Mouse (Mus musculus) embryonic facial prominence, embryonic 14.5 days (tissue): Measurements from ENCODE around the gene LTO1. TPM values are rescaled to one million over a fixed set of nuclear protein-coding genes. Genes with fewer than 3 reads are reported as not detected.
"Not testable (repeated sequence)": the region's sequence is repeated elsewhere in the genome, so short reads cannot be mapped to it uniquely, and the experiment has no call there.

ENCODE experiments used
- ATAC-seq: fragments of 200-750 bp; cut with Nextera tagmentation; 2 replicates; pipeline ENCODE4 v1.8.0; 2017; ENCODE audit warnings: low read depth, moderate number of reproducible peaks, moderate TSS enrichment
- DNase-seq: peaks from one replicate; pipeline ENCODE4 v3.0.0-alpha.2; 2015; ENCODE audit warnings: low spot score
- H3K27ac ChIP-seq: fragments of 300-500 bp; sonication (generic); replicated peaks from 2 replicates; pipeline ENCODE4 v1.5.1; 2014; ENCODE audit warnings: low read depth, mild to moderate bottlenecking, low read length, moderate library complexity
- H3K27me3 ChIP-seq: fragments of 300-500 bp; sonication (generic); replicated peaks from 2 replicates; pipeline ENCODE4 v1.6.1; 2014; ENCODE audit warnings: low read length; ENCODE audit not compliant: control insufficient read depth, insufficient read depth
- H3K36me3 ChIP-seq: fragments of 300-500 bp; sonication (generic); 2 replicates; pipeline ENCODE4 v1.6.1; 2014; ENCODE audit warnings: low read length, mixed read lengths; ENCODE audit not compliant: control insufficient read depth, insufficient read depth
- H3K4me1 ChIP-seq: fragments of 300-500 bp; sonication (generic); 2 replicates; pipeline ENCODE4 v1.6.1; 2014; ENCODE audit warnings: antibody characterized with exemption, low read length; ENCODE audit not compliant: control insufficient read depth, insufficient read depth
- H3K4me2 ChIP-seq: fragments of 300-500 bp; sonication (generic); 2 replicates; pipeline ENCODE4 v1.6.1; 2014; ENCODE audit warnings: low read depth, mild to moderate bottlenecking, low read length, moderate library complexity, mixed read lengths
- H3K4me3 ChIP-seq: fragments of 300-500 bp; sonication (generic); 2 replicates; pipeline ENCODE4 v1.5.1; 2014; ENCODE audit warnings: low read depth, mild to moderate bottlenecking, low read length
- H3K9ac ChIP-seq: fragments of 300-500 bp; sonication (generic); 2 replicates; pipeline ENCODE4 v1.6.1; 2014; ENCODE audit warnings: low read depth, mild to moderate bottlenecking, low read length, moderate library complexity, mixed read lengths
- H3K9me3 ChIP-seq: fragments of 300-500 bp; sonication (generic); 2 replicates; pipeline ENCODE4 v1.6.1; 2016; ENCODE audit warnings: low read length; ENCODE audit not compliant: control insufficient read depth
- WGBS: fragments of 180-500 bp; shearing (Covaris S2); extraction: QIAGEN DNeasy Blood & Tissue Kit; methylation state at CpG from one replicate; pipeline ENCODE4 v1.1.7; 2014; 5-methylcytosine and 5-hydroxymethylcytosine counted together
- polyA plus RNA-seq: library from polyadenylated mRNA; unstranded; fragments of >200 nt; fragmentation: Nextera tagmentation; extraction: Ambion mirVana; gene quantifications from 2 replicates; pipeline ENCODE4 v1.2.1, GENCODE M21; 2014

Gene LTO1
- polyA plus RNA-seq, 1 experiment from 2014 or later = 19.3 TPM

DNA sequence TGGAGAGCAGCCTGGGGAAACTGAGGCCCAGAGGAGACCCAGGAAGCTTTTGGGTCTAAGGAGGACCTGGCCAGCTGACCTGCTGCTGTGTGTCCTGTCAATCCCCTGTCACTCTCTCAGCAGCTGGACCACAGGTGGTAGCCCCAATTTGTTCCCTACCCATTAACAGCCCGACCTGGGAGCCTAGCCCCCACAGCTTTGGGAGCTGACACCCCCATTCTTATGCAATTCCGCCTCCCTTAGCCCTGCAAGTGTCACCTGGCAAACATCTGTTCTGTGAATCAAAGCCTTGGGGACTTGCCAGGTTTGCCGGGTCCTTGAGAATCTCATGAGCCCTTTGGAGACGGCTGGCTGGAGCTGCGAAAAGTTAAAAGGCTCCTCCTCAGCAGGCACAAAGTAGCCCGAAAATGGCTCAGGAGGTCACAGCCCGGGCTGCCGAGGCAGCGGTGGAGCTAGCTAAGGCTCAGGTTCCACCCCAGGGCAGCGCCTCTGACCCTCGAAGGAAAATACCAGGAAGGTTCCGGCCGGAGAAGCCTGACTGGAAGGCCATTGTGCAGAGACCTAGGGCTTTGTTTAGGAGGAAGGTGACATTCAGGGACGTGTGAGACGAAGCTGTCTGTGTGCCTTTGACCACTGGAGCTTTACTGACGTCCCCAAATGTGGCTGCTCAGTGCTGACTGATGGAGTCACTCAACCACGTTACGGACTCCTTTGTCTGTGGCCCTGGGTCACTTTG, 26.2 kb upstream of the LTO1 start:
- H3K4me2 ChIP-seq = no peak overlapping the region
- 5% methylated on average over 18 of the region's 18 CpGs for WGBS
- H3K9me3 ChIP-seq = 0 out of 2 replicates have a peak, but pooled peaks cover 3% of the 10 kb centered on the region
- DNase-seq = peak; percentile 44
- ATAC-seq = no peak
- H3K27me3 ChIP-seq = peaks cover 15% of the 10 kb centered on the region; the same call in 1 of the 2 replicates
- no peak overlapping the region for H3K9ac ChIP-seq
- no peak overlapping the region for H3K4me3 ChIP-seq
- H3K4me1 ChIP-seq = no peaks in the 10 kb centered on the region
- no peak overlapping the region for H3K27ac ChIP-seq
- H3K36me3 ChIP-seq = no peaks in the 10 kb centered on the region

DNA sequence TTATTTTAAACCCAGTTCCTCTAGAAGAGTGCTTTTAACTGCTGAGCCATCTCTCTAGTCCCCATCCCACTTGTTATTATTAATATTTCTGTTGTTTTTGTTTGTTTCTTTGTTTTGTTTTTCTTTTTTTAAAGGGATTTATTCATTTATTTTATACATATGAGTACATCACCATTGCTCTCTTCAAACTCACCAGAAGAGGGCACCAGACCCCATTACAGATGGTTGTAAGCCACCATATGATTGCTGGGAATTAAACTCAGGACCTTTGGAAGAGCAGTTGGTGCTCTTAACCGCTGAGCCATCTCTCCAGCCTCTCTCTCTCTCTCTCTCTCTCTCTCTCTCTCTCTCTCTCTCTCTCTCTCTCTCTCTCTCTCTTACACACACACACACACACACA, 24.2 kb upstream of the LTO1 start:
- H3K4me2 ChIP-seq, H3K4me1 ChIP-seq, H3K9me3 ChIP-seq, H3K9ac ChIP-seq, DNase-seq, H3K27ac ChIP-seq, ATAC-seq, H3K36me3 ChIP-seq, H3K4me3 ChIP-seq: not testable (repeated sequence)
- 89% methylated on average over 1 of the region's 1 CpGs for WGBS
- peaks cover 28% of the 10 kb centered on the region for H3K27me3 ChIP-seq

DNA sequence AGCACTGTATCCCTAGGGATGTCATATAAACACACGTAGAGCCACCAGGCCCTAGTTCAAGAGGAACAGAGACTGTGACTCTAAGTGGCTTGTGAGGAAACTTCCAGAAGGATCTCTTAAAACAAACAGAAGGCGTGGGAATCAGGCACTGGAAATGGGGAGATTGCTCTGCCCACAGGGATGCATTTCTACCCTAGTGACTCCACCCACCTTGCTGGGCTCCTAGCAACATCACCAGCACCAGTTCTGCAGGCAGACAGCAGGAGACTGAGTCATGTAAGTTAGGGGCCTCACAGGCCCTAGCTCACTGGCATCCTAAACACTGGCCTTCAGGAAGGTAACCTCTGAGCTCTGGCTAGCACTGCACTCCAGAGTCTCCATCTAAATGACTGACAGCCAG, 23.0 kb upstream of the LTO1 start:
- Histone ChIP-seq H3K36me3 (no peaks in the 10 kb centered on the region), H3K27ac (no peak overlapping the region), H3K9me3 (0 out of 2 replicates have a peak, but pooled peaks cover 3% of the 10 kb centered on the region), H3K9ac (no peak overlapping the region), H3K4me1 (peaks cover 5% of the 10 kb centered on the region), H3K4me3 (no peak overlapping the region), H3K4me2 (no peak overlapping the region), H3K27me3 (peaks cover 40% of the 10 kb centered on the region)
- 71% methylated on average over 2 of the region's 2 CpGs for WGBS
- ATAC-seq = no peak
- DNase-seq = no peak

DNA sequence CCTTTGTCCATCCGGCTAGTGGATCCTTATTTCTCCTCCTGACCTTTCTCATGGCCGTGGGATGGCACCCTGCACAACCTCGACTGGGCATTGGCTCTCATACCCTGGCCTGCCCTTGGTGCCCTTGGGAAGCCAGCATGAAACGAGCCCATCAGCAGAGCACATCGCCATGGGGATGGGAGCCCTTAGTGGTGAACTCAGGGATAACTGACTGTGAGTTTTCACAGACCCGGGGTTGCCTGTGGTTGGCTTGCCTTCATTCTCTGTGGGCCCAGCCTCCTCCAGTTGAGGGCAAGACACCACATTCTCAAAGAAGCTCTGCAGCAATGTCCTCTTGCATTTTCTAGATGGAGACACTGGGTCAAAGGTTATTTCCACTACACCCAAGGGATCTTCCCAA, 22.6 kb upstream of the LTO1 start:
- peaks cover 45% of the 10 kb centered on the region for H3K27me3 ChIP-seq
- no peaks in the 10 kb centered on the region for H3K36me3 ChIP-seq
- H3K27ac ChIP-seq = no peak overlapping the region
- 0 out of 2 replicates have a peak, but pooled peaks cover 3% of the 10 kb centered on the region for H3K9me3 ChIP-seq
- DNase-seq = no peak
- no peak for ATAC-seq
- no peak overlapping the region for H3K9ac ChIP-seq
- no peak overlapping the region for H3K4me2 ChIP-seq
- H3K4me3 ChIP-seq = no peak overlapping the region
- H3K4me1 ChIP-seq = peaks cover 5% of the 10 kb centered on the region
- WGBS = 56% methylated on average over 6 of the region's 6 CpGs

DNA sequence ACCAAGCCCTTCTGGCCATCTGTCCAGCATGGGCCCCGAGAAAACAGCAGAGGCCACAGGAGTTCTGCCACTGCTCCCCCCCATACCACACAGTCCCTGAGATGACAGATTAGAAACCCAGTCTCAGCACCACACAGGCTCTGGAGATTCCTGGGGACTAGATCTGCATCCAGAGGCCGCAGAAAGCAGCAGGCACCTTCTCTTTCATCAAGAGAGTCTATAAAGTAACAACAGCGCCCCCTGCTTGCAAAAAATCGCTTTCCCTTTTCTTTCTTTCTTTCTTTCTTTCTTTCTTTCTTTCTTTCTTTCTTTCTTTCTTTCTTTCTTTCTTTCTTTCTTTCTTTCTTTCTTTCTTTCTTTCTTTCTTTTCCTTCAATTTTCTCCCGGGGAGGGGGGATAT, 20.7 kb upstream of the LTO1 start:
- H3K27me3 ChIP-seq = peaks cover 56% of the 10 kb centered on the region
- DNase-seq (peak; percentile 70), ATAC-seq (no peak)
- 0 out of 2 replicates have a peak overlapping the region, but pooled peaks have one; percentile 87 for H3K4me2 ChIP-seq
- peaks cover 5% of the 10 kb centered on the region for H3K4me1 ChIP-seq
- no peak overlapping the region for H3K27ac ChIP-seq
- no peak overlapping the region for H3K9ac ChIP-seq
- 3% methylated on average over 5 of the region's 5 CpGs for WGBS
- H3K4me3 ChIP-seq = no peak overlapping the region
- H3K36me3 ChIP-seq = no peaks in the 10 kb centered on the region
- no peaks in the 10 kb centered on the region for H3K9me3 ChIP-seq

DNA sequence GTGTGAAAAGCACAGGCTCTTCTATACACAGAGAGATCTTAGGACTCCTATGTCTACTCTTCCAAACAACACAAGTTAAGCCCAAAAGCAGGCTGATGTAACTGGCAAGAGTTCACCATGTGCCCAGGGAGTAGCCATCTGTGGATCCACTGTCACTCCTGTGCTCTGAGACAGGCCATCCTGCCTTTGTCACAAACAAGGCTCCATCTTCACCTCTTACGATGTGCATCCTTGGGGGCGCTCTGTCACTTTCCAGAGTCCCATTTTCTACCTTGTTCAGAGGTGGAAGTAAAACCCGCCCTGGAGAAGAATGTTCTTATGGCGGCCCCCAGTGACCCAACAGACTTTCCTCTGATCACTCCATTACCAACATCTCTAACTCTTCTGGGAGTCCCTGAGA, 20.2 kb upstream of the LTO1 start:
- Histone ChIP-seq H3K27ac (no peak overlapping the region), H3K9ac (no peak overlapping the region), H3K9me3 (no peaks in the 10 kb centered on the region), H3K4me2 (peak overlapping the region; percentile 87), H3K4me3 (no peak overlapping the region; the same call in 1 of the 2 replicates), H3K4me1 (peaks cover 5% of the 10 kb centered on the region), H3K36me3 (no peaks in the 10 kb centered on the region), H3K27me3 (peaks cover 56% of the 10 kb centered on the region)
- 11% methylated on average over 4 of the region's 4 CpGs for WGBS
- DNase-seq (no peak), ATAC-seq (no peak)

DNA sequence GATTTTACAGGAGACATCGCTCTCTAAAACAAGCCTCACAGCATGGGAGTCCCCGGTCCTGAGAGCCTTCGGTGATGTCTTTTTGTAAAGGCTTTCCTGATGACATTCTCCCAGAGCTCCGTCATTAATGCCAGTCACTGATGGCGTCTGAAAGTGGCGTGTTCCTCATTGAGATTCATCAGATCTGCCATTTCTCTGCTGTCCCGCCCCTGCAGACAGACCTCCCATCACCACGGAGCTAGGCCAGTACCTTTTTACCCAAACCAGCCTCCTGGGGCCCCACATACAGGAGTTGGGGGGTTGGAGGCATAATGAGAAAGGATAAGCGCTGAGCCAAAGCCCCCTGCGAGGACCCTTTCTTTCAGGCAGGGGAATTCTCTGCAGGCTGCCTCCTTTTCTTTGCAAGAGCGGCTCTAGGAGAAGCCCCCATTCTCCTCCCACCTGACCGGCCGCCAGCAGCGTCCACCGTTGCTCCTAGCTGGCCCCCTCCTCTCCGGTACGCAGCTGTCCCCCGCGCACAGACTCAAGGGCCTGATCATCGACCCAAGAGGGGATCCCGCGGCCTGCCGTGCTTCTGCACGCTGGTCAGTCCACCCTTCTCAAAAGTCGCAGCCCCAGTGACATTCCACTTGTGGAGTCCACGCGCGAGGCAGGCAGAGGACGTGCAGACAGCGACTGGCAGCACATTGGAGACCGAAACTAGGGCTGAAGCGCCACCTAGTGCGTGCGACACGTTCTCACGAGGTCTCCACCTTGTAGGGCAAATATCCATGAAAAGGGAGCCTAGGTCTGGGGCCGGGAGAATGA, 19.4 kb upstream of the LTO1 start:
- H3K27ac ChIP-seq = no peak overlapping the region
- no peaks in the 10 kb centered on the region for H3K9me3 ChIP-seq
- WGBS = under 1% methylated on average over 37 of the region's 37 CpGs
- peak; percentile 87 for DNase-seq
- H3K9ac ChIP-seq = peak overlapping the region; percentile 56
- peak overlapping the region; percentile 87 for H3K4me2 ChIP-seq
- H3K4me1 ChIP-seq = peaks cover 5% of the 10 kb centered on the region
- H3K36me3 ChIP-seq = no peaks in the 10 kb centered on the region
- ATAC-seq = peak; percentile 85
- peak overlapping the region; percentile 44 for H3K4me3 ChIP-seq
- H3K27me3 ChIP-seq = peaks cover 54% of the 10 kb centered on the region

DNA sequence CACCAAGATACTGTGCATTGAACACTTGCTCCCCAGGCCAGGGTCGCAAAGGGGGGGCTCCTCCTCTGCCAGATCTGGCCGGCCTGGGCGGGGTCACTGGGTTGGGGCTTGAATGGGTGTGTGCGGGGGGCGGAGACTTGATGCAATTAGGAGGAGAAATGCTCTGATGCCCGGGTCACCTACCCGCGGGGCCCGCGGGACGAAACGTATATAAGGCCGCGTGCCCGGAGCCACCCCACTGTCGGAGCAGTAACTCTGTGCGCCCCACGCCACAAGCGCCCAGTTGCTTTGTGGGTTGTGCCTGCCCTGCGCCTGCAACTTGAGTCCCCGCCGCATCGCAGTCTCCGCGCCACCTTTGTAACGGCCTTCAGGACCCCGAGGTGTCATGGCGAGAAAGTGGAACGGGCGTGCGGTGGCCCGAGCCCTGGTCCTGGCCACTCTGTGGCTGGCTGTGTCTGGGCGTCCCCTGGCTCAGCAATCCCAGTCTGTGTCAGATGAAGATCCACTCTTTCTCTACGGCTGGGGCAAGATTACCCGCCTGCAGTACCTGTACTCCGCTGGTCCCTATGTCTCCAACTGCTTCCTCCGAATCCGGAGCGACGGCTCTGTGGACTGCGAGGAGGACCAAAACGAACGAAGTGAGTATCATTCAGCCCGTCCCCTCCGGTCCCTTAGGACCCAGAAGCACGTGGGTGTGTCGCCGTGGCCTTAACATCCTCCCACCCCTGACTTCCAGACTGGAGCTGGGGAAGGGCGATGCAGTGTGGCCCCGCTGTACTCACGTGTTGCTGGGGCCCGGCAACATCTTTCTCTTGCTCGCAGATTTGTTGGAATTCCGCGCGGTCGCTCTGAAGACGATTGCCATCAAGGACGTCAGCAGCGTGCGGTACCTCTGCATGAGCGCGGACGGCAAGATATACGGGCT, 18.3 kb upstream of the LTO1 start, which contains the start of gene Fgf15:
Gene Fgf15 (plus strand): TSS at position 238 of the 925 bp plus-strand sequence.
- ATAC-seq (peak; percentile 41; the same call in 1 of the 2 replicates), DNase-seq (peak; percentile 61)
- H3K27me3 ChIP-seq = peaks cover 54% of the 10 kb centered on the region
- H3K9me3 ChIP-seq = no peaks in the 10 kb centered on the region
- 1% methylated on average over 47 of the region's 65 CpGs for WGBS
- peak within 1 kb of the TSS; percentile 87 for H3K4me2 ChIP-seq
- no peak within 1 kb of the TSS for H3K27ac ChIP-seq
- no peaks in the 10 kb centered on the region for H3K36me3 ChIP-seq
- H3K4me3 ChIP-seq = peak within 1 kb of the TSS; percentile 44
- H3K9ac ChIP-seq = peak within 1 kb of the TSS; percentile 56
- peaks cover 5% of the 10 kb centered on the region for H3K4me1 ChIP-seq
